Mouse (Mus musculus) forebrain, embryonic 14.5 days (tissue): ENCODE results near the gene Gm38431. TPM values are rescaled to one million over a fixed set of nuclear protein-coding genes. Genes with fewer than 3 reads are reported as not detected.
A peak's percentile ranks its signal among the peaks of the same experiment; 100 is the strongest.

Experiments
- ATAC-seq: fragments of 200-750 bp; cut with Nextera tagmentation; 2 replicates; pipeline ENCODE4 v1.8.0; 2017; ENCODE audit warnings: mild to moderate bottlenecking, moderate library complexity
- DNase-seq: peaks from one replicate; pipeline ENCODE4 v3.0.0-alpha.2; 2015; ENCODE audit warnings: low spot score
- H3K27ac ChIP-seq: fragments of 300-500 bp; sonication (generic); 2 replicates; pipeline ENCODE4 v1.5.1; 2014; ENCODE audit warnings: low read depth, mild to moderate bottlenecking, control low read depth, low read length, moderate library complexity
- H3K27me3 ChIP-seq: fragments of 300-500 bp; sonication (generic); replicated peaks from 2 replicates; pipeline ENCODE4 v1.6.1; 2014; ENCODE audit warnings: low read length, control low read depth, mixed read lengths; ENCODE audit not compliant: control insufficient read depth, insufficient read depth
- H3K36me3 ChIP-seq: fragments of 300-500 bp; sonication (generic); 2 replicates; pipeline ENCODE4 v1.6.1; 2014; ENCODE audit warnings: low read length, control low read depth; ENCODE audit not compliant: control insufficient read depth, insufficient read depth
- H3K4me1 ChIP-seq: fragments of 300-500 bp; sonication (generic); 2 replicates; pipeline ENCODE4 v1.6.1; 2014; ENCODE audit warnings: antibody characterized with exemption, low read length, control low read depth; ENCODE audit not compliant: control insufficient read depth, insufficient read depth
- H3K4me2 ChIP-seq: fragments of 300-500 bp; sonication (generic); 2 replicates; pipeline ENCODE4 v1.6.1; 2014; ENCODE audit warnings: mild to moderate bottlenecking, control low read depth, low read length
- H3K4me3 ChIP-seq: fragments of 300-500 bp; sonication (generic); 2 replicates; pipeline ENCODE4 v1.5.1; 2014; ENCODE audit warnings: low read depth, low read length, control low read depth
- H3K9ac ChIP-seq: fragments of 300-500 bp; sonication (generic); 2 replicates; pipeline ENCODE4 v1.6.1; 2014; ENCODE audit warnings: mild to moderate bottlenecking, low read length, control low read depth, moderate library complexity
- H3K9me3 ChIP-seq: fragments of 300-500 bp; sonication (generic); replicated peaks from 2 replicates; pipeline ENCODE4 v1.6.1; 2016; ENCODE audit warnings: low read length, control low read depth, mixed read lengths; ENCODE audit not compliant: control insufficient read depth
- WGBS: fragments of 180-500 bp; shearing (Covaris S2); extraction: QIAGEN DNeasy Blood & Tissue Kit; methylation state at CpG from one replicate; pipeline ENCODE4 v1.1.7; 2014; 5-methylcytosine and 5-hydroxymethylcytosine counted together
- polyA plus RNA-seq: library from polyadenylated mRNA; unstranded; fragments of >200 nt; fragmentation: Nextera tagmentation; extraction: Ambion mirVana; gene quantifications from 2 replicates; pipeline ENCODE4 v1.2.1, GENCODE M21; 2014

Gene Gm38431
- 1.2 and 1.5 TPM in 2 replicates for polyA plus RNA-seq

GRCm38 (mm10) chr9:21091707-21092320 is at the start of gene Gm38431, which contains the start of gene Raver1:
Gene Gm38431, minus strand, starts transcription at chr9:21091997.
Gene Raver1, minus strand, starts transcription at chr9:21092008.
- H3K27me3 ChIP-seq = no peaks in the 10 kb centered on the region
- H3K4me1 ChIP-seq = peaks cover 8% of the 10 kb centered on the region
- peak within 1 kb of the TSS; percentile 73 for H3K27ac ChIP-seq
- peak; percentile 100 for ATAC-seq
- peaks cover 36% of the 10 kb centered on the region for H3K36me3 ChIP-seq
- under 1% methylated on average over 54 of the region's 54 CpGs for WGBS
- DNase-seq = peak; percentile 99
- H3K9me3 ChIP-seq = no peaks in the 10 kb centered on the region
- H3K9ac ChIP-seq = peak within 1 kb of the TSS; percentile 73
- H3K4me3 ChIP-seq = peak within 1 kb of the TSS; percentile 66
- H3K4me2 ChIP-seq = peak within 1 kb of the TSS; percentile 88

GRCm38 (mm10) chr9:21138386-21138785 is 46.6 kb upstream of the Gm38431 start:
- Histone ChIP-seq H3K27me3 (no peaks in the 10 kb centered on the region), H3K9ac (no peak overlapping the region), H3K27ac (no peak overlapping the region), H3K4me3 (no peak overlapping the region), H3K9me3 (no peaks in the 10 kb centered on the region), H3K4me1 (no peaks in the 10 kb centered on the region), H3K4me2 (no peak overlapping the region), H3K36me3 (peaks cover 67% of the 10 kb centered on the region)
- ATAC-seq (no peak), DNase-seq (no peak)
- 85% methylated on average over 4 of the region's 4 CpGs for WGBS

- WGBS = 50% methylated on average over 3 of the region's 3 CpGs
- DNase-seq (peak; percentile 73), ATAC-seq (no peak)
- Histone ChIP-seq H3K27me3 (no peaks in the 10 kb centered on the region), H3K27ac (no peak overlapping the region), H3K9ac (no peak overlapping the region), H3K4me3 (no peak overlapping the region), H3K4me1 (no peaks in the 10 kb centered on the region), H3K4me2 (no peak overlapping the region), H3K36me3 (peaks cover 56% of the 10 kb centered on the region), H3K9me3 (no peaks in the 10 kb centered on the region)
These were observed 45.4 kb upstream of the Gm38431 start for GRCm38 (mm10) chr9:21137229-21137628.

- no peaks in the 10 kb centered on the region for H3K27me3 ChIP-seq
- no peak overlapping the region for H3K4me2 ChIP-seq
- peaks cover 48% of the 10 kb centered on the region for H3K36me3 ChIP-seq
- 91% methylated on average over 6 of the region's 6 CpGs for WGBS
- H3K4me1 ChIP-seq = no peaks in the 10 kb centered on the region
- no peak for ATAC-seq
- H3K27ac ChIP-seq = no peak overlapping the region
- H3K4me3 ChIP-seq = no peak overlapping the region
- H3K9ac ChIP-seq = no peak overlapping the region
- no peaks in the 10 kb centered on the region for H3K9me3 ChIP-seq
- DNase-seq = no peak
These were observed 44.6 kb upstream of the Gm38431 start for GRCm38 (mm10) chr9:21136401-21136800.

DNA sequence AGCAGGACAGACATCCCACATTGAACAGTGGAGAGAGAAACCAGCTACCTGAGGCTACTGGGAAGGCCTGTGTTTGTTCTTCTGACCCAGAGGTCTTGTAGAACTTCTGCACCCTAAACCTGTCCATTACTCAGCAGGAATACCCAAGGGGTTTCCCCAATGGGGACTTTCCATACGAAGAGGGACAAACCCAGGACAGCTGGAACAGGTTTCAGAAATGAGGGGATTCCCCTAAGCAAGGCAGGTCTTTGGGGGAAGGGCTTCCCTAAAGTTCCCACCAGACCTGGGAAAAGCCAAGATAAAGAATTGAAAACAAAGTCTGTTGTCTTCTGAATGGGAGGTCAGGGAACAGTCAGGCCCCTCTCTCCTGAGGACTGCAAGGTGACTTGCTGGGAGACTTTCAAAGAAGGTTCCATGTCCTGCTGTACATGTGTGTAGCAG is 44.2 kb upstream of the Gm38431 start:
- Histone ChIP-seq H3K9ac (no peak overlapping the region), H3K36me3 (peaks cover 43% of the 10 kb centered on the region), H3K4me3 (no peak overlapping the region), H3K4me2 (no peak overlapping the region), H3K27ac (no peak overlapping the region), H3K4me1 (no peaks in the 10 kb centered on the region), H3K27me3 (no peaks in the 10 kb centered on the region), H3K9me3 (no peaks in the 10 kb centered on the region)
- ATAC-seq (no peak), DNase-seq (no peak)
- 85% methylated on average over 1 of the region's 1 CpGs for WGBS

- H3K9ac ChIP-seq = no peak overlapping the region
- no peaks in the 10 kb centered on the region for H3K27me3 ChIP-seq
- no peak overlapping the region for H3K27ac ChIP-seq
- peaks cover 38% of the 10 kb centered on the region for H3K36me3 ChIP-seq
- H3K4me1 ChIP-seq = no peaks in the 10 kb centered on the region
- 80% methylated on average over 4 of the region's 4 CpGs for WGBS
- DNase-seq (no peak), ATAC-seq (no peak)
- H3K4me3 ChIP-seq = no peak overlapping the region
- H3K4me2 ChIP-seq = no peak overlapping the region
- no peaks in the 10 kb centered on the region for H3K9me3 ChIP-seq
These were observed 43.6 kb upstream of the Gm38431 start for GRCm38 (mm10) chr9:21135329-21135890.

DNA sequence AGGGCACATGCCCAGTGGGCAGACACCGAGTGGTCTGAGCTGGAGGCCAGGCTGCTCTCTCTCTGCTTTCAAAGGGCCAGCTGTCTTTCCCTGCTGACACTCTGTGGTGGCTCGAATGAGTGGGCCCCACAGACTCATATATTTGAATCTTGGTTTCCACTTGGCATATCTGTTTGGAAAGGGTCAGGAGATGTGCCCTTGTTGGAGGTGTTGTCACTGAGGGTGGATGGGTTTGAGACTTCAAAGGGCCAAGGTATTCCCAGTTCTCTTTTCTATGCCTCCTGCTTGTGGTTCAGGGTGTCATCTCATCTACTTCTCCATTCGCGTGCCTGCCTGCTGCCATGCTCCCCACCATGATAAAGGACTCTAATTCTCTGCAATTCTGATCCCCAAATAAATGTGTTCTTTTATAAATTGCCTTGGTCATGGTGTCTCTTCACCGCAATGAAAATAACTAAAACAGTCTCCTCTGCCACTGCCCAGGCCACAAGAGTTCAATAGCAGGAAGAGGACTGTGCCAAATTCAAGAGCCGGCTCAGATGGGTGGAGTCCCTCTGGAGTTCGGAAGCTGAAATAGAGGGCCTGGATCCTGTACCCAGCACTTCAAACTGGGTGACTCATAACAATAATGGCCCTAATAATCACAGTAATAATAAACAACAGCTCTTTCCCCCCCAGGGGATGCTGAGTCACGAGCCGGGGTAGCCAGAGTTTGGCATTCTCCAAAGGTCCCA is 43.0 kb upstream of the Gm38431 start:
- no peak for ATAC-seq
- Histone ChIP-seq H3K27me3 (no peaks in the 10 kb centered on the region), H3K4me3 (no peak overlapping the region), H3K9me3 (no peaks in the 10 kb centered on the region), H3K9ac (no peak overlapping the region), H3K36me3 (peaks cover 31% of the 10 kb centered on the region), H3K4me2 (no peak overlapping the region), H3K4me1 (no peaks in the 10 kb centered on the region), H3K27ac (no peak overlapping the region)
- WGBS = 78% methylated on average over 9 of the region's 9 CpGs
- DNase-seq = no peak

GRCm38 (mm10) chr9:21133064-21133707 is 41.4 kb upstream of the Gm38431 start:
- ATAC-seq = no peak
- Histone ChIP-seq H3K9ac (no peak overlapping the region), H3K27me3 (no peaks in the 10 kb centered on the region), H3K27ac (no peak overlapping the region), H3K36me3 (peaks cover 15% of the 10 kb centered on the region), H3K4me3 (no peak overlapping the region), H3K9me3 (no peaks in the 10 kb centered on the region), H3K4me2 (no peak overlapping the region), H3K4me1 (no peaks in the 10 kb centered on the region)
- WGBS = 84% methylated on average over 9 of the region's 9 CpGs
- DNase-seq = no peak
